Mouse (Mus musculus) liver, embryonic 16.5 days (tissue): ENCODE results near the gene Susd5. TPM values are rescaled to one million over a fixed set of nuclear protein-coding genes. Genes with fewer than 3 reads are reported as not detected.
"Not testable (repeated sequence)": the region's sequence is repeated elsewhere in the genome, so short reads cannot be mapped to it uniquely, and the experiment has no call there.

ENCODE experiments used
- ATAC-seq: fragments of 200-750 bp; cut with Nextera tagmentation; 2 replicates; pipeline ENCODE4 v1.8.0; 2017; ENCODE audit warnings: low read depth, mild to moderate bottlenecking, moderate number of reproducible peaks, moderate library complexity
- H3K27ac ChIP-seq: fragments of 300-500 bp; sonication (generic); 2 replicates; pipeline ENCODE4 v1.5.1; 2014; ENCODE audit warnings: mild to moderate bottlenecking, low read length
- H3K27me3 ChIP-seq: fragments of 300-500 bp; sonication (generic); 2 replicates; pipeline ENCODE4 v1.6.1; 2014; ENCODE audit warnings: low read depth, low read length, mixed read lengths; ENCODE audit not compliant: control insufficient read depth, insufficient read depth
- H3K36me3 ChIP-seq: fragments of 300-500 bp; sonication (generic); 2 replicates; pipeline ENCODE4 v1.6.1; 2014; ENCODE audit warnings: mild to moderate bottlenecking; ENCODE audit not compliant: control insufficient read depth, insufficient read depth
- H3K4me1 ChIP-seq: fragments of 300-500 bp; sonication (generic); 2 replicates; pipeline ENCODE4 v1.6.1; 2014; ENCODE audit warnings: low read depth, low read length, mixed read lengths; ENCODE audit not compliant: control insufficient read depth
- H3K4me2 ChIP-seq: fragments of 300-500 bp; sonication (generic); 2 replicates; pipeline ENCODE4 v1.6.1; 2014; ENCODE audit warnings: low read depth, low read length, mixed read lengths
- H3K4me3 ChIP-seq: fragments of 300-500 bp; sonication (generic); 2 replicates; pipeline ENCODE4 v1.5.1; 2014; ENCODE audit warnings: low read depth, mild to moderate bottlenecking, low read length
- H3K9ac ChIP-seq: fragments of 300-500 bp; sonication (generic); 2 replicates; pipeline ENCODE4 v1.6.1; 2014; ENCODE audit warnings: low read depth, low read length
- H3K9me3 ChIP-seq: fragments of 300-500 bp; sonication (generic); replicated peaks from 2 replicates; pipeline ENCODE4 v1.6.1; 2016; ENCODE audit warnings: low read length; ENCODE audit not compliant: control insufficient read depth
- WGBS: fragments of 180-500 bp; shearing (Covaris S2); extraction: QIAGEN DNeasy Blood & Tissue Kit; methylation state at CpG from one replicate; pipeline ENCODE4 v1.1.7; 2014; ENCODE audit not compliant: insufficient replicate concordance; 5-methylcytosine and 5-hydroxymethylcytosine counted together
- polyA plus RNA-seq: library from polyadenylated mRNA; unstranded; fragments of >200 nt; fragmentation: Nextera tagmentation; extraction: Ambion mirVana; gene quantifications from 2 replicates; pipeline ENCODE4 v1.2.1, GENCODE M21; 2015

The Susd5 gene
- polyA plus RNA-seq, 1 experiment from 2014 or later: 0.04 TPM

GRCm38 (mm10) chr9:114050778-114051177, 6.2 kb upstream of the Susd5 start:
- Histone ChIP-seq H3K9me3 (no peaks in the 10 kb centered on the region), H3K27ac (no peak overlapping the region), H3K27me3 (peaks cover under 1% of the 10 kb centered on the region; the same call in 1 of the 2 replicates), H3K9ac (no peak overlapping the region), H3K4me1 (no peaks in the 10 kb centered on the region), H3K4me2 (no peak overlapping the region), H3K36me3 (no peaks in the 10 kb centered on the region), H3K4me3 (no peak overlapping the region)
- no peak for ATAC-seq
- WGBS: 78% methylated on average over 16 of the region's 16 CpGs

GRCm38 (mm10) chr9:114052031-114052430, 4.9 kb upstream of the Susd5 start:
- H3K36me3 ChIP-seq: no peaks in the 10 kb centered on the region
- H3K27ac ChIP-seq: no peak overlapping the region
- H3K9ac ChIP-seq: no peak overlapping the region
- no peak overlapping the region for H3K4me3 ChIP-seq
- peaks cover 13% of the 10 kb centered on the region for H3K27me3 ChIP-seq
- no peaks in the 10 kb centered on the region for H3K9me3 ChIP-seq
- ATAC-seq: no peak
- H3K4me1 ChIP-seq: no peaks in the 10 kb centered on the region
- no peak overlapping the region for H3K4me2 ChIP-seq
- WGBS: 65% methylated on average over 4 of the region's 4 CpGs

- 55% methylated on average over 6 of the region's 6 CpGs for WGBS
- Histone ChIP-seq H3K4me3 (no peak overlapping the region), H3K27me3 (peaks cover 21% of the 10 kb centered on the region), H3K4me2 (no peak overlapping the region), H3K9ac (no peak overlapping the region), H3K27ac (no peak overlapping the region), H3K9me3 (no peaks in the 10 kb centered on the region), H3K4me1 (no peaks in the 10 kb centered on the region), H3K36me3 (no peaks in the 10 kb centered on the region)
- ATAC-seq: no peak
Measured at GRCm38 (mm10) chr9:114052866-114053265, 4.1 kb upstream of the Susd5 start.

GRCm38 (mm10) chr9:114068494-114069053, 11.6 kb downstream of the Susd5 start:
- no peaks in the 10 kb centered on the region for H3K27me3 ChIP-seq
- H3K4me2 ChIP-seq: no peak overlapping the region
- H3K9me3 ChIP-seq: no peaks in the 10 kb centered on the region
- WGBS: 55% methylated on average over 12 of the region's 12 CpGs
- no peak overlapping the region for H3K4me3 ChIP-seq
- H3K9ac ChIP-seq: no peak overlapping the region
- H3K4me1 ChIP-seq: no peaks in the 10 kb centered on the region
- no peak for ATAC-seq
- H3K36me3 ChIP-seq: no peaks in the 10 kb centered on the region
- H3K27ac ChIP-seq: no peak overlapping the region

- Histone ChIP-seq H3K27me3 (no peaks in the 10 kb centered on the region), H3K36me3 (no peaks in the 10 kb centered on the region), H3K9ac (no peak overlapping the region), H3K4me3 (no peak overlapping the region), H3K4me1 (no peaks in the 10 kb centered on the region), H3K9me3 (no peaks in the 10 kb centered on the region), H3K27ac (no peak overlapping the region), H3K4me2 (no peak overlapping the region)
- WGBS: 45% methylated on average over 6 of the region's 6 CpGs
- ATAC-seq: no peak
Measured at GRCm38 (mm10) chr9:114069372-114069771, 12.4 kb downstream of the Susd5 start.

- H3K27me3 ChIP-seq: no peaks in the 10 kb centered on the region
- ATAC-seq: no peak
- no peak overlapping the region for H3K4me2 ChIP-seq
- H3K4me3 ChIP-seq: no peak overlapping the region
- no peaks in the 10 kb centered on the region for H3K4me1 ChIP-seq
- no peaks in the 10 kb centered on the region for H3K36me3 ChIP-seq
- no peak overlapping the region for H3K9ac ChIP-seq
- H3K9me3 ChIP-seq: no peaks in the 10 kb centered on the region
- no peak overlapping the region for H3K27ac ChIP-seq
- 76% methylated on average over 19 of the region's 19 CpGs for WGBS
Measured at GRCm38 (mm10) chr9:114073681-114074080, 16.7 kb downstream of the Susd5 start.

- H3K4me3 ChIP-seq: no peak overlapping the region
- no peak overlapping the region for H3K9ac ChIP-seq
- no peaks in the 10 kb centered on the region for H3K36me3 ChIP-seq
- no peak for ATAC-seq
- no peaks in the 10 kb centered on the region for H3K9me3 ChIP-seq
- 68% methylated on average over 3 of the region's 3 CpGs for WGBS
- H3K4me2 ChIP-seq: no peak overlapping the region
- no peaks in the 10 kb centered on the region for H3K27me3 ChIP-seq
- H3K27ac ChIP-seq: no peak overlapping the region
- no peaks in the 10 kb centered on the region for H3K4me1 ChIP-seq
Measured at GRCm38 (mm10) chr9:114086422-114086821, 29.5 kb downstream of the Susd5 start.

- Histone ChIP-seq H3K4me1 (no peaks in the 10 kb centered on the region), H3K9ac (no peak overlapping the region), H3K9me3 (no peaks in the 10 kb centered on the region), H3K4me3 (no peak overlapping the region), H3K4me2 (no peak overlapping the region), H3K27ac (no peak overlapping the region), H3K27me3 (no peaks in the 10 kb centered on the region), H3K36me3 (no peaks in the 10 kb centered on the region)
- WGBS: 62% methylated on average over 11 of the region's 11 CpGs
- no peak for ATAC-seq
Measured at GRCm38 (mm10) chr9:114087106-114087815, 30.3 kb downstream of the Susd5 start.

GRCm38 (mm10) chr9:114088885-114089284, 31.9 kb downstream of the Susd5 start:
- H3K27ac ChIP-seq, H3K9me3 ChIP-seq, H3K4me3 ChIP-seq, ATAC-seq, H3K4me2 ChIP-seq, H3K36me3 ChIP-seq, H3K4me1 ChIP-seq, H3K27me3 ChIP-seq, H3K9ac ChIP-seq: not testable (repeated sequence)
- WGBS: 61% methylated on average over 6 of the region's 6 CpGs
